Mouse (Mus musculus) frontal cortex, adult 2 months (tissue): Measurements from ENCODE around the gene Gbp8. TPM values are rescaled to one million over a fixed set of nuclear protein-coding genes. Genes with fewer than 3 reads are reported as not detected.
"Not testable (repeated sequence)": the region's sequence is repeated elsewhere in the genome, so short reads cannot be mapped to it uniquely, and the experiment has no call there.

Experiments
- DNase-seq, 2 experiments: peaks; one replicate each; pipeline ENCODE4 v3.0.0; 2022; ENCODE audit warnings: low spot score in 1 of 2; ENCODE audit errors: extremely low spot score in 1 of 2
- polyA plus RNA-seq: library from polyadenylated mRNA; depleted of rRNA; stranded (reverse); fragments of >200 nt; gene quantifications from 2 replicates; pipeline ENCODE4 v1.2.3, GENCODE M21; 2012; rRNA removed

Gene Gbp8
- polyA plus RNA-seq, 1 experiment: 0.38 TPM

GRCm38 (mm10) chr5:105062403-105062802, 76.9 kb downstream of the Gbp8 start:
- DNase-seq: not testable (repeated sequence)

- DNase-seq: no peak
Observed at GRCm38 (mm10) chr5:105060224-105060623, 79.1 kb downstream of the Gbp8 start.

GRCm38 (mm10) chr5:105055279-105055678, 84.1 kb downstream of the Gbp8 start:
- no peak for DNase-seq

- DNase-seq: not testable (repeated sequence)
Observed at GRCm38 (mm10) chr5:105053471-105054169, 85.7 kb downstream of the Gbp8 start.

- DNase-seq: no peak
Observed at GRCm38 (mm10) chr5:105032362-105032761, 107.0 kb downstream of the Gbp8 start.

GRCm38 (mm10) chr5:105012551-105012950, 126.8 kb downstream of the Gbp8 start:
- DNase-seq: no peak

- no peak for DNase-seq
Observed at GRCm38 (mm10) chr5:105011570-105011969, 127.8 kb downstream of the Gbp8 start.

- no peak for DNase-seq
Observed at GRCm38 (mm10) chr5:105010376-105010775, 129.0 kb downstream of the Gbp8 start.

- DNase-seq: no peak
Observed at GRCm38 (mm10) chr5:104989411-104989810, 149.9 kb downstream of the Gbp8 start.

- DNase-seq: no peak
Observed at GRCm38 (mm10) chr5:104988000-104988399, 151.3 kb downstream of the Gbp8 start.

GRCm38 (mm10) chr5:104986706-104987105, 152.6 kb downstream of the Gbp8 start:
- peak; percentile 1 to 66 for DNase-seq

- no peak for DNase-seq
Observed at GRCm38 (mm10) chr5:104982535-104982934, 156.8 kb downstream of the Gbp8 start, which contains the start of gene Abcg3. TSS of gene Abcg3 (minus strand) at chr5:104982718.

- DNase-seq: no peak
Observed at GRCm38 (mm10) chr5:104979040-104979513, 160.3 kb downstream of the Gbp8 start.

Other genes with a start within 250 kb of the Gbp8 start
- gene Abcg3, start 156.8 kb downstream of the Gbp8 start, polyA plus RNA-seq: 0.25 and 0.28 TPM in 2 replicates
- 3.0 and 3.8 TPM in 2 replicates for gene Gbp9, start within 50 bp of the Gbp8 start, polyA plus RNA-seq
- gene Gbp4, start within 50 bp of the Gbp8 start, polyA plus RNA-seq: 3.2 and 4.2 TPM in 2 replicates
- 0.86 TPM in 2 replicates for gene Gbp10, start 100.0 kb upstream of the Gbp8 start, polyA plus RNA-seq
- gene Gm43302, start 154.2 kb upstream of the Gbp8 start, polyA plus RNA-seq: 0.76 and 0.82 TPM in 2 replicates
- 2.9 and 3.4 TPM in 2 replicates for gene Gbp6, start 154.2 kb upstream of the Gbp8 start, polyA plus RNA-seq